ENCODE assay signal across 23 mouse cellular contexts in the genomic region with DNA sequence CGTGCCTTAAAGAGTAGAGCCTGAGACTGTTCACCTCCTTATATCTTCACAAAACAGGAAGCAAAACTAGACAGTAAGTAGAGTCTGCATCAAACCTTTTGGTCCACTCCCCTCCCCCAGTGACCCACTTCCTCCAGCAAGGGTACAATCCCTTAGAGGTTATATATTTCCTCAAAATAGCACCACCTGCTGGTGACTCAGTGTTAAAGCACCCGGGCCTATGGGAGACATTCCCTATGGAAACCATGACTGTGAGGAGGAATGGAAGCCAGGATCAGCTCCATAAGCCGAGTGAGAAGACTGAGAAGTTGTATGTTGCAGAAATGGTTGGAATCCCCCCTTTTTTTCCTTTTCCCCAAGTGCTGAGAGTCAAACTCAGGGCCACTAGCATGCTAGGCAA.
DNase-seq lines count a peak whose midpoint lies in the region; ATAC-seq and TF ChIP-seq lines count a peak whose summit lies in the region.
"Had no signal": no experiment of that assay in that cellular context is flagged by ENCODE, and none has a peak within 500 bp of the region (broad histone marks: within the 10 kb centered on the region; RNA-seq: fewer than 3 reads in every experiment).

No protein-coding gene starts in this region.

- H3K4me3 ChIP-seq in kidney, postnatal 0 days (replicated peaks; ENCODE audit: low read depth, low read length): no peak overlapping the region
- no peak overlapping the region for H3K4me3 ChIP-seq in kidney, embryonic 16.5 days (ENCODE audit: low read length)
- H3K4me3 ChIP-seq in midbrain, postnatal 0 days (ENCODE audit: low read depth, low read length): no peak overlapping the region
- H3K4me3 ChIP-seq in midbrain, embryonic 13.5 days (replicated peaks): no peak overlapping the region
- H3K4me3 ChIP-seq: embryonic facial prominence, embryonic 12.5 days; erythroblast, embryonic 14.5 days; forebrain, embryonic 13.5 days; heart, embryonic 13.5 days; intestine, embryonic 15.5 days; neural tube, embryonic 15.5 days had no signal

- WGBS in kidney, postnatal 0 days: 94% methylated on average over 3 of the region's 3 CpGs
- 94% methylated on average over 3 of the region's 3 CpGs for WGBS in kidney, embryonic 16.5 days
- 89% methylated on average over 3 of the region's 3 CpGs for WGBS in midbrain, postnatal 0 days
- WGBS in midbrain, embryonic 13.5 days: 92% methylated on average over 3 of the region's 3 CpGs

- H3K4me2 ChIP-seq in kidney, postnatal 0 days (ENCODE audit: low read length): no peak overlapping the region
- no peak overlapping the region for H3K4me2 ChIP-seq in kidney, embryonic 16.5 days (replicated peaks; ENCODE audit: low read depth, low read length)
- H3K4me2 ChIP-seq in midbrain, postnatal 0 days (ENCODE audit: low read depth, low read length, poor library complexity, severe bottlenecking): no peak overlapping the region
- no peak overlapping the region for H3K4me2 ChIP-seq in midbrain, embryonic 13.5 days (replicated peaks)
- H3K4me2 ChIP-seq: embryonic facial prominence, embryonic 12.5 days; forebrain, embryonic 13.5 days; heart, embryonic 13.5 days; hindbrain, embryonic 14.5 days; intestine, embryonic 15.5 days; neural tube, embryonic 15.5 days had no signal

- peak; percentile 28; the same call in 1 of the 2 replicates for TF ChIP-seq CTCF in kidney, postnatal 0 days (IDR thresholded peaks at IDR 0.05; ENCODE audit: low read depth)
- peak; percentile 53 for TF ChIP-seq CTCF in midbrain, postnatal 0 days (IDR thresholded peaks at IDR 0.05)

- no peaks in the 10 kb centered on the region for H3K36me3 ChIP-seq in kidney, postnatal 0 days (ENCODE audit: insufficient read depth, low read length)
- no peaks in the 10 kb centered on the region for H3K36me3 ChIP-seq in kidney, embryonic 16.5 days (ENCODE audit: insufficient read depth, low read length)
- H3K36me3 ChIP-seq in midbrain, postnatal 0 days (ENCODE audit: insufficient read depth, low read length): no peaks in the 10 kb centered on the region
- H3K36me3 ChIP-seq in midbrain, embryonic 13.5 days: no peaks in the 10 kb centered on the region
- H3K36me3 ChIP-seq: embryonic facial prominence, embryonic 12.5 days; G1E; heart, embryonic 13.5 days; intestine, embryonic 15.5 days; neural tube, embryonic 15.5 days had no signal

- no peaks in the 10 kb centered on the region for H3K9me3 ChIP-seq in kidney, postnatal 0 days (replicated peaks; ENCODE audit: low read length)
- peaks cover 5% of the 10 kb centered on the region; the same call in 1 of the 2 replicates for H3K9me3 ChIP-seq in kidney, embryonic 16.5 days (ENCODE audit: low read length)
- H3K9me3 ChIP-seq in midbrain, postnatal 0 days (ENCODE audit: low read length): no peaks in the 10 kb centered on the region
- no peaks in the 10 kb centered on the region; the same call in 1 of the 2 replicates for H3K9me3 ChIP-seq in midbrain, embryonic 13.5 days
- H3K9me3 ChIP-seq: embryonic facial prominence, embryonic 12.5 days; forebrain, embryonic 13.5 days; intestine, embryonic 15.5 days; neural tube, embryonic 15.5 days had no signal

- H3K27me3 ChIP-seq in kidney, postnatal 0 days (ENCODE audit: insufficient read depth, low read length): no peaks in the 10 kb centered on the region
- 0 out of 2 replicates have a peak, but pooled peaks cover 4% of the 10 kb centered on the region for H3K27me3 ChIP-seq in kidney, embryonic 16.5 days (ENCODE audit: insufficient read depth, low read length)
- H3K27me3 ChIP-seq in midbrain, postnatal 0 days (ENCODE audit: insufficient read depth, low read length): no peaks in the 10 kb centered on the region
- H3K27me3 ChIP-seq in midbrain, embryonic 13.5 days: 0 out of 2 replicates have a peak, but pooled peaks cover 6% of the 10 kb centered on the region
- H3K27me3 ChIP-seq: intestine, embryonic 15.5 days; neural tube, embryonic 15.5 days had no signal

- no peak for DNase-seq in kidney, postnatal 0 days (ENCODE audit: low spot score)
- no peak for DNase-seq in midbrain, postnatal 0 days (ENCODE audit: low spot score)
- peak; percentile 23 for DNase-seq in ES-CJ7 (ENCODE audit: low read depth, low spot score)
- DNase-seq in frontal cortex, postnatal 10 days (ENCODE audit: low spot score in 2 of 2): no peak
- DNase-seq in adrenal gland, adult 18-20 months (ENCODE audit: low spot score in 2 of 2): no peak
- DNase-seq: adrenal gland, adult 2 months; cerebellum, adult 9-11 months; layer of hippocampus, postnatal 36 days; liver; midbrain, embryonic 14.5 days; right cerebral cortex, postnatal 14 days; spleen, adult 18-20 months had no signal

- no peaks in the 10 kb centered on the region for H3K4me1 ChIP-seq in kidney, postnatal 0 days (replicated peaks; ENCODE audit: insufficient read depth, low read length)
- H3K4me1 ChIP-seq in kidney, embryonic 16.5 days (ENCODE audit: insufficient read depth, low read length): peaks cover 2% of the 10 kb centered on the region; the same call in 1 of the 2 replicates
- peaks cover 6% of the 10 kb centered on the region for H3K4me1 ChIP-seq in midbrain, postnatal 0 days (ENCODE audit: insufficient read depth, low read length)
- H3K4me1 ChIP-seq in midbrain, embryonic 13.5 days (replicated peaks): peaks cover 32% of the 10 kb centered on the region

- no peak overlapping the region for H3K27ac ChIP-seq in kidney, postnatal 0 days
- no peak overlapping the region for H3K27ac ChIP-seq in kidney, embryonic 16.5 days (ENCODE audit: low read length)
- no peak overlapping the region for H3K27ac ChIP-seq in midbrain, postnatal 0 days (ENCODE audit: low read depth, low read length)
- no peak overlapping the region for H3K27ac ChIP-seq in midbrain, embryonic 13.5 days
- H3K27ac ChIP-seq: embryonic facial prominence, embryonic 12.5 days; forebrain, embryonic 13.5 days; heart, embryonic 13.5 days; hindbrain, embryonic 14.5 days; intestine, embryonic 15.5 days; neural tube, embryonic 15.5 days had no signal

- no peak for ATAC-seq in kidney, postnatal 0 days (replicated peaks; ENCODE audit: low FRiP score, low read depth)
- no peak for ATAC-seq in kidney, embryonic 16.5 days (ENCODE audit: low FRiP score, low TSS enrichment)
- no peak for ATAC-seq in midbrain, postnatal 0 days (ENCODE audit: low FRiP score)
- no peak for ATAC-seq in midbrain, embryonic 13.5 days
- 0 out of 2 replicates have a peak, but pooled peaks have one; percentile 34 for ATAC-seq in megakaryocyte progenitor cell, adult 5-6 weeks (replicated peaks; ENCODE audit: poor library complexity)
- ATAC-seq: forebrain, embryonic 13.5 days; intestine, embryonic 15.5 days had no signal

- H3K9ac ChIP-seq in kidney, postnatal 0 days (ENCODE audit: low read depth, low read length): no peak overlapping the region
- H3K9ac ChIP-seq in kidney, embryonic 16.5 days (replicated peaks; ENCODE audit: low read length): no peak overlapping the region
- no peak overlapping the region for H3K9ac ChIP-seq in midbrain, postnatal 0 days (replicated peaks; ENCODE audit: low read length, poor library complexity, severe bottlenecking)
- no peak overlapping the region for H3K9ac ChIP-seq in midbrain, embryonic 13.5 days (replicated peaks)
- H3K9ac ChIP-seq: embryonic facial prominence, embryonic 12.5 days; forebrain, embryonic 13.5 days; heart, embryonic 13.5 days; hindbrain, embryonic 14.5 days; intestine, embryonic 15.5 days; neural tube, embryonic 15.5 days had no signal
